Mouse (Mus musculus) hindbrain, postnatal 0 days (tissue): ENCODE data around the gene Tecr. TPM values are rescaled to one million over a fixed set of nuclear protein-coding genes. Genes with fewer than 3 reads are reported as not detected.
"Not testable (repeated sequence)": the region's sequence is repeated elsewhere in the genome, so short reads cannot be mapped to it uniquely, and the experiment has no call there.

Experiments
- ATAC-seq: fragments of 200-750 bp; cut with Nextera tagmentation; 2 replicates; pipeline ENCODE4 v1.8.0; 2017; ENCODE audit warnings: mild to moderate bottlenecking, moderate TSS enrichment, moderate library complexity
- DNase-seq: peaks from one replicate; pipeline ENCODE4 v3.0.0-alpha.2; 2015; ENCODE audit warnings: low spot score
- H3K27ac ChIP-seq: fragments of 300-500 bp; sonication (generic); 2 replicates; pipeline ENCODE4 v1.5.1; 2014; ENCODE audit warnings: mild to moderate bottlenecking
- H3K27me3 ChIP-seq: fragments of 300-500 bp; sonication (generic); 2 replicates; pipeline ENCODE4 v1.6.1; 2014; ENCODE audit warnings: low read length, mixed read lengths; ENCODE audit not compliant: insufficient read depth
- H3K36me3 ChIP-seq: fragments of 300-500 bp; sonication (generic); 2 replicates; pipeline ENCODE4 v1.6.1; 2014; ENCODE audit warnings: low read length, mixed read lengths; ENCODE audit not compliant: insufficient read depth
- H3K4me1 ChIP-seq: fragments of 300-500 bp; sonication (generic); 2 replicates; pipeline ENCODE4 v1.6.1; 2014; ENCODE audit warnings: antibody characterized with exemption, low read length, mixed read lengths; ENCODE audit not compliant: insufficient read depth
- H3K4me2 ChIP-seq: fragments of 300-500 bp; sonication (generic); 2 replicates; pipeline ENCODE4 v1.6.1; 2014; ENCODE audit warnings: low read depth, mild to moderate bottlenecking, low read length, moderate library complexity, mixed read lengths
- H3K4me3 ChIP-seq: fragments of 300-500 bp; sonication (generic); 2 replicates; pipeline ENCODE4 v1.5.1; 2014; ENCODE audit warnings: low read length
- H3K9ac ChIP-seq: fragments of 300-500 bp; sonication (generic); replicated peaks from 2 replicates; pipeline ENCODE4 v1.6.1; 2014; ENCODE audit warnings: mild to moderate bottlenecking, low read length, moderate library complexity, mixed read lengths
- H3K9me3 ChIP-seq: fragments of 300-500 bp; sonication (generic); 2 replicates; pipeline ENCODE4 v1.6.1; 2016; ENCODE audit warnings: low read length, mixed read lengths
- CTCF ChIP-seq: IDR thresholded peaks from 2 replicates; pipeline ENCODE4 v1.5.1; 2016; ENCODE audit warnings: antibody characterized with exemption, control low read depth, low read depth
- whole genome bisulfite sequencing: fragments of 180-500 bp; shearing (Covaris S2); extraction: QIAGEN DNeasy Blood & Tissue Kit; methylation state at CpG from one replicate; pipeline ENCODE4 v1.1.7; 2014; 5-methylcytosine and 5-hydroxymethylcytosine counted together
- polyA plus RNA-seq: library from polyadenylated mRNA; unstranded; fragments of >200 nt; fragmentation: Nextera tagmentation; extraction: Ambion mirVana; gene quantifications from 2 replicates; pipeline ENCODE4 v1.2.1, GENCODE M21; 2015
- total RNA-seq: library from RNA; depleted of rRNA; stranded (reverse); fragments of >200 nt; gene quantifications from 2 replicates; pipeline ENCODE4 v1.2.3, GENCODE M21; 2014

The Tecr gene
- total and polyA plus RNA-seq, 2 experiments from 2014 or later = 1,409 to 1,625 TPM

GRCm38 (mm10) chr8:83573140-83573875 lies 34.5 kb downstream of the Tecr start:
- H3K9me3 ChIP-seq = no peaks in the 10 kb centered on the region
- ATAC-seq = no peak
- H3K4me3 ChIP-seq = no peak overlapping the region
- WGBS = 83% methylated on average over 18 of the region's 18 CpGs
- no peak for DNase-seq
- no peak overlapping the region for H3K9ac ChIP-seq
- peak; percentile 44 for TF ChIP-seq CTCF
- H3K4me1 ChIP-seq = peaks cover 15% of the 10 kb centered on the region
- H3K27me3 ChIP-seq = no peaks in the 10 kb centered on the region
- H3K4me2 ChIP-seq = no peak overlapping the region
- peaks cover 34% of the 10 kb centered on the region for H3K36me3 ChIP-seq
- H3K27ac ChIP-seq = no peak overlapping the region

- H3K36me3 ChIP-seq = peaks cover 34% of the 10 kb centered on the region
- no peak for TF ChIP-seq CTCF
- no peak overlapping the region for H3K4me2 ChIP-seq
- H3K4me3 ChIP-seq = no peak overlapping the region
- no peak overlapping the region for H3K27ac ChIP-seq
- H3K9me3 ChIP-seq = no peaks in the 10 kb centered on the region
- no peaks in the 10 kb centered on the region for H3K27me3 ChIP-seq
- WGBS = 84% methylated on average over 5 of the region's 5 CpGs
- DNase-seq (no peak), ATAC-seq (no peak)
- no peak overlapping the region for H3K9ac ChIP-seq
- H3K4me1 ChIP-seq = peaks cover 21% of the 10 kb centered on the region
Measured at GRCm38 (mm10) chr8:83572246-83572812, 35.4 kb downstream of the Tecr start.

- no peak for TF ChIP-seq CTCF
- WGBS = 94% methylated on average over 10 of the region's 10 CpGs
- Histone ChIP-seq H3K4me3 (no peak overlapping the region), H3K36me3 (peaks cover 34% of the 10 kb centered on the region), H3K9me3 (no peaks in the 10 kb centered on the region), H3K4me2 (no peak overlapping the region), H3K9ac (no peak overlapping the region), H3K27ac (no peak overlapping the region), H3K27me3 (no peaks in the 10 kb centered on the region), H3K4me1 (peaks cover 19% of the 10 kb centered on the region)
- no peak for DNase-seq
- no peak for ATAC-seq
Measured at GRCm38 (mm10) chr8:83571791-83572190, 36.0 kb downstream of the Tecr start.

GRCm38 (mm10) chr8:83571001-83571340 lies 36.8 kb downstream of the Tecr start:
- H3K4me2 ChIP-seq, DNase-seq, H3K27ac ChIP-seq, H3K9ac ChIP-seq, H3K4me3 ChIP-seq, H3K27me3 ChIP-seq, H3K9me3 ChIP-seq, ATAC-seq: not testable (repeated sequence)
- 96% methylated on average over 4 of the region's 7 CpGs for WGBS
- Histone ChIP-seq H3K4me1 (peaks cover 15% of the 10 kb centered on the region), H3K36me3 (peaks cover 34% of the 10 kb centered on the region)

GRCm38 (mm10) chr8:83570272-83571000 lies 37.3 kb downstream of the Tecr start:
- Histone ChIP-seq H3K4me2 (no peak overlapping the region), H3K9ac (no peak overlapping the region), H3K36me3 (peaks cover 34% of the 10 kb centered on the region), H3K27ac (no peak overlapping the region), H3K4me1 (peaks cover 13% of the 10 kb centered on the region), H3K9me3 (no peaks in the 10 kb centered on the region), H3K27me3 (no peaks in the 10 kb centered on the region), H3K4me3 (no peak overlapping the region)
- DNase-seq = no peak
- 83% methylated on average over 15 of the region's 15 CpGs for WGBS
- no peak for TF ChIP-seq CTCF
- no peak for ATAC-seq

- no peak for ATAC-seq
- Histone ChIP-seq H3K36me3 (peaks cover 34% of the 10 kb centered on the region), H3K4me3 (no peak overlapping the region), H3K4me2 (no peak overlapping the region), H3K27me3 (no peaks in the 10 kb centered on the region), H3K9ac (no peak overlapping the region), H3K4me1 (peaks cover 12% of the 10 kb centered on the region), H3K9me3 (no peaks in the 10 kb centered on the region), H3K27ac (no peak overlapping the region)
- DNase-seq = no peak
- TF ChIP-seq CTCF = no peak
- WGBS = 80% methylated on average over 4 of the region's 4 CpGs
Measured at GRCm38 (mm10) chr8:83569165-83569564, 38.6 kb downstream of the Tecr start.

- peaks cover 12% of the 10 kb centered on the region for H3K4me1 ChIP-seq
- H3K4me3 ChIP-seq = no peak overlapping the region
- WGBS = 74% methylated on average over 5 of the region's 5 CpGs
- no peak for DNase-seq
- no peak for ATAC-seq
- H3K9me3 ChIP-seq = no peaks in the 10 kb centered on the region
- H3K27me3 ChIP-seq = no peaks in the 10 kb centered on the region
- TF ChIP-seq CTCF = no peak
- no peak overlapping the region for H3K4me2 ChIP-seq
- H3K27ac ChIP-seq = no peak overlapping the region
- H3K36me3 ChIP-seq = peaks cover 34% of the 10 kb centered on the region
- no peak overlapping the region for H3K9ac ChIP-seq
Measured at GRCm38 (mm10) chr8:83568755-83569154, 39.0 kb downstream of the Tecr start.
